Mouse (Mus musculus) ES-Bruce4 (cell line): ENCODE results near the gene Frmpd4.

Experiments used
- CTCF ChIP-seq: IDR thresholded peaks from one replicate; pipeline ENCODE4 v1.8.1; 2011; ENCODE audit warnings: low read depth, low read length
- EP300 ChIP-seq: IDR thresholded peaks from 2 replicates; pipeline ENCODE4 v1.6.1; 2011; ENCODE audit warnings: low read depth, low read length; ENCODE audit not compliant: insufficient read depth
- POLR2A ChIP-seq: IDR thresholded peaks from one replicate; pipeline ENCODE4 v1.8.1; 2011; ENCODE audit warnings: low read length; ENCODE audit not compliant: insufficient read depth

DNA sequence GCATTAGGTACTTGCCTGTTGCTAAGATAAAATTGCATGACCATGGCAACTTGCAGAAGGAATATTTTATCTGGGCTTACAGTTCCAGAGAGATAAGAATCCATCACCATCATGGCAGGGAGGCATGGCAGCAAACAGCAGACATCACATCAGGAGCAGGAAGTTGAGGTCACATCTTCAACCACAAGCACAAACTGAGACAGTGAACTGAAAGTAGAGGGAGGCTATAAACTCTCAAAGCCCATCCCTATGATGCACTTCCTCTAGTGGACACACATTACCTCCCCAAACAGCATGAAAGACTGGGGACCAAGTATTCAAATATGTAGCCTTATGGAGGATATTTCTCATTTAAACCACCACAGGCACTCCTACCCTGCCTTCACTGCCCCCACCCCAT, 238.8 kb downstream of the Frmpd4 start:
- TF ChIP-seq POLR2A, result no peak
- no peak for TF ChIP-seq CTCF
- no peak for TF ChIP-seq EP300
